Mouse (Mus musculus): ENCODE data around the gene Paf1. TPM values are rescaled to one million over a fixed set of nuclear protein-coding genes. Genes with fewer than 3 reads are reported as not detected.

The Paf1 gene
- polyA plus RNA-seq, 1 experiment from 2014 or later, result 82.0 TPM

DNA sequence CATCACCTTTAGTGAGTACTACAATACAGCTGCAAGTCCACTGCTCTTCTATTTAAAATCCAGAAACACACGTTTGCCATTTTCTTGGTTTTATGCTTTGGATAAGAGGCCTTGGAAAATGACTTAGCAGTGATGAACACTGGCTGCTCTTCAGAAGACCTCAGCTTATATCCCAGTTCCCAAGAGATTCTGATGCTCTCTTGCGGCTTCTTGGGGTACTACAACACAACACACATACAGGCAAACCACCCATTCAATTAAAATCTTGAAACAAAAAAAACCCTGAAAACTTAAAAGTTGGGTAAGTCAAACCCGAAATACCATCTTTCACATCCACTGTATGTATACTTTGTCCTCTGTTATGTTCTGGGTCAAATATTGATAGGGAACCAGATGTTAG is 5.2 kb downstream of the Paf1 start:
- Histone ChIP-seq H3K36me3 (ENCODE audit: control insufficient read depth, insufficient read depth, low read length) (peaks cover 5% of the 10 kb centered on the region), H3K27ac (ENCODE audit: low read depth, low read length) (no peak overlapping the region), H3K4me3 (ENCODE audit: low read depth, low read length) (no peak overlapping the region), H3K9me3 (ENCODE audit: control insufficient read depth, low read length) (no peaks in the 10 kb centered on the region), H3K4me1 (replicated peaks; ENCODE audit: control insufficient read depth, insufficient read depth, low read length) (peaks cover 5% of the 10 kb centered on the region; the same call in 1 of the 2 replicates), H3K27me3 (ENCODE audit: control insufficient read depth, insufficient read depth, low read length) (no peaks in the 10 kb centered on the region), H3K4me2 (ENCODE audit: low read depth, low read length, severe bottlenecking) (no peak overlapping the region), H3K9ac (ENCODE audit: low read length) (no peak overlapping the region)
- DNase-seq (ENCODE audit: low spot score) (no peak), ATAC-seq (replicated peaks; ENCODE audit: low FRiP score) (no peak)
- WGBS, result 76% methylated on average over 3 of the region's 3 CpGs

DNA sequence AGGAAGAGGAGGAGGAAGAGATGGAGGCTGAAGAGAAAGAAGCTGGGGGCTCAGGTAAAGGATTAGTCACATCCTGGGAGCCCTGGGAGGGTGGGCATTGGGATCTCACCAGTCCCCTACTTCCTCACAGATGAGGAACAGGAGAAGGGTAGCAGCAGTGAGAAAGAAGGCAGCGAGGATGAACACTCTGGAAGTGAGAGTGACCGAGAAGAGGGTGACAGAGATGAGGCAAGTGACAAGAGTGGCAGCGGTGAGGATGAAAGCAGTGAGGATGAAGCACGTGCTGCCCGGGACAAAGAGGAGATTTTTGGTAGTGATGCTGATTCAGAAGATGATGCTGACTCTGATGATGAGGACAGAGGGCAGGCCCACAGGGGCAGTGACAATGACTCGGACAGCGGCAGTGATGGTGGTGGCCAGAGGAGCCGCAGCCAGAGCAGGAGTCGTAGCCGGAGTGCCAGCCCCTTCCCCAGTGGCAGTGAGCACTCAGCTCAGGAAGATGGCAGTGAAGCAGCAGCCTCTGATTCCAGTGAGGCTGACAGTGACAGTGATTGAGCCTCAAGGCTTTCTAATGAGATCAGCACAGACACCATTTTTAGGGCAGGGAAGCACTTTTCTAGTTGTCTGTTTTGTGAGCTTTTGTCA is 6.1 kb downstream of the Paf1 start:
- ATAC-seq (replicated peaks; ENCODE audit: low FRiP score), result no peak
- 92% methylated on average over 10 of the region's 10 CpGs for WGBS
- no peak overlapping the region for H3K4me2 ChIP-seq (ENCODE audit: low read depth, low read length, severe bottlenecking)
- no peaks in the 10 kb centered on the region for H3K27me3 ChIP-seq (ENCODE audit: control insufficient read depth, insufficient read depth, low read length)
- no peaks in the 10 kb centered on the region for H3K9me3 ChIP-seq (ENCODE audit: control insufficient read depth, low read length)
- H3K4me3 ChIP-seq (ENCODE audit: low read depth, low read length), result no peak overlapping the region
- no peak overlapping the region for H3K9ac ChIP-seq (ENCODE audit: low read length)
- H3K27ac ChIP-seq (ENCODE audit: low read depth, low read length), result no peak overlapping the region
- H3K36me3 ChIP-seq (ENCODE audit: control insufficient read depth, insufficient read depth, low read length), result peaks cover 5% of the 10 kb centered on the region
- DNase-seq (ENCODE audit: low spot score), result no peak
- H3K4me1 ChIP-seq (replicated peaks; ENCODE audit: control insufficient read depth, insufficient read depth, low read length), result peaks cover under 1% of the 10 kb centered on the region; the same call in 1 of the 2 replicates

DNA sequence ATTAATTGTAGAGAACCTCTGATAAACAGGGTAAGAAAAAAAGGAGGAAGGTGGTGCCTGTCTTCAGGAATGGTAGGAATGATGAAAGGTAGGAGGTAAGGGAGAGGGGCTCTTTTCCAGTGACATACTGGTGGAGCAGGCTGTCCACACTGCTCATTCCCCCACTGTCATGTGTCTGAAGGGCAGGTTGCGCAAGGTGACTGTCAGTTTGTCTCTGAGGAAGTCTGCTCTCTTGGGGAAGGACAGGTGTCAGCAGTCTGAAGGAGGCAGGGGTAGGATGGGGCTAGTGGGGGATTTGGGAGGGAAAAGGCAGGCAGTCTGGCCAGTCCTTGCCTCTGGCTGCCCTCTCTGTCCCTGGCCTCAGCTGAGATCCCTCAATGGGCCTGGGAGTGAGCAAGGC is 8.3 kb downstream of the Paf1 start:
- no peak overlapping the region for H3K27ac ChIP-seq (ENCODE audit: low read depth, low read length)
- ATAC-seq (replicated peaks; ENCODE audit: low FRiP score) (no peak), DNase-seq (ENCODE audit: low spot score) (no peak)
- H3K36me3 ChIP-seq (ENCODE audit: control insufficient read depth, insufficient read depth, low read length), result peaks cover 11% of the 10 kb centered on the region
- no peaks in the 10 kb centered on the region for H3K4me1 ChIP-seq (replicated peaks; ENCODE audit: control insufficient read depth, insufficient read depth, low read length)
- H3K27me3 ChIP-seq (ENCODE audit: control insufficient read depth, insufficient read depth, low read length), result no peaks in the 10 kb centered on the region
- no peak overlapping the region for H3K9ac ChIP-seq (ENCODE audit: low read length)
- H3K9me3 ChIP-seq (ENCODE audit: control insufficient read depth, low read length), result no peaks in the 10 kb centered on the region
- no peak overlapping the region for H3K4me2 ChIP-seq (ENCODE audit: low read depth, low read length, severe bottlenecking)
- no peak overlapping the region for H3K4me3 ChIP-seq (ENCODE audit: low read depth, low read length)
- WGBS, result 100% methylated on average over 1 of the region's 1 CpGs

GRCm38 (mm10) chr7:28401942-28402341 is 9.2 kb downstream of the Paf1 start:
- 83% methylated on average over 3 of the region's 3 CpGs for WGBS
- H3K4me3 ChIP-seq (ENCODE audit: low read depth, low read length), result no peak overlapping the region
- H3K9ac ChIP-seq (ENCODE audit: low read length), result no peak overlapping the region
- peaks cover 11% of the 10 kb centered on the region for H3K36me3 ChIP-seq (ENCODE audit: control insufficient read depth, insufficient read depth, low read length)
- no peaks in the 10 kb centered on the region for H3K9me3 ChIP-seq (ENCODE audit: control insufficient read depth, low read length)
- H3K4me2 ChIP-seq (ENCODE audit: low read depth, low read length, severe bottlenecking), result no peak overlapping the region
- ATAC-seq (replicated peaks; ENCODE audit: low FRiP score) (no peak), DNase-seq (ENCODE audit: low spot score) (no peak)
- H3K4me1 ChIP-seq (replicated peaks; ENCODE audit: control insufficient read depth, insufficient read depth, low read length), result no peaks in the 10 kb centered on the region
- no peak overlapping the region for H3K27ac ChIP-seq (ENCODE audit: low read depth, low read length)
- no peaks in the 10 kb centered on the region for H3K27me3 ChIP-seq (ENCODE audit: control insufficient read depth, insufficient read depth, low read length)

DNA sequence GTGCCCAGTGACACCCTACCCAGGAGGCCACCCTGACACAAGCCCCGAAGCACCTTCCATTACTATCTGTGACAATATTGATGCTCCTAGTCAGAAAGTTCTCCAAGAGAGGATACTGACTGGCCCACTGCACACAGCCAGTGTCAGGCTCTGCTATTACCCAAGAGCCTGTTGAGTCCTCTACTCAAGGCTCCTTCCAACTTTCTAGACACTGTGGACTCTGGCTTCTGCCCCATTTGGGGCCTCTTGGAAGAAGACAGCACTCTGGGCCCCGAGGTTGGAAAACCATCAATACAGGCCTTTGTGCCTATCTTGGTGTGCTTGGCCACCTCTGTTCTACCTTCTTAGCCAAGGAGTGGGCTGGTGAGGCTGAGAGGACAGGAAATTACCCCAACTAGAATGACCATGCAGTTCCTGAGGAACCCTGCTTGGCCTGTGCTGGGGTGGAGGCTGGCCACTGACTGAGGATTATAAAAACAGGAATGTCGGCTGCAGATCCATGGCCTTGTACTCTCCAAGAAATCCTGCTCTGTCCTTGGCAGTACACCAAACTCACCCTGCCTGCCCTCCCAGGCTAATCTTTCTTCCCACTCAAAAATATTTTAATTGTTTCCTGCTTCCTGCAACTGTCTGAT is 18.2 kb downstream of the Paf1 start:
- Histone ChIP-seq H3K4me3 (ENCODE audit: low read depth, low read length) (no peak overlapping the region), H3K9ac (ENCODE audit: low read length) (no peak overlapping the region), H3K4me2 (ENCODE audit: low read depth, low read length, severe bottlenecking) (no peak overlapping the region), H3K36me3 (ENCODE audit: control insufficient read depth, insufficient read depth, low read length) (peaks cover 14% of the 10 kb centered on the region), H3K27me3 (ENCODE audit: control insufficient read depth, insufficient read depth, low read length) (no peaks in the 10 kb centered on the region), H3K4me1 (replicated peaks; ENCODE audit: control insufficient read depth, insufficient read depth, low read length) (no peaks in the 10 kb centered on the region), H3K9me3 (ENCODE audit: control insufficient read depth, low read length) (no peaks in the 10 kb centered on the region), H3K27ac (ENCODE audit: low read depth, low read length) (no peak overlapping the region)
- DNase-seq (ENCODE audit: low spot score) (no peak), ATAC-seq (replicated peaks; ENCODE audit: low FRiP score) (no peak)
- WGBS, result 95% methylated on average over 3 of the region's 3 CpGs

DNA sequence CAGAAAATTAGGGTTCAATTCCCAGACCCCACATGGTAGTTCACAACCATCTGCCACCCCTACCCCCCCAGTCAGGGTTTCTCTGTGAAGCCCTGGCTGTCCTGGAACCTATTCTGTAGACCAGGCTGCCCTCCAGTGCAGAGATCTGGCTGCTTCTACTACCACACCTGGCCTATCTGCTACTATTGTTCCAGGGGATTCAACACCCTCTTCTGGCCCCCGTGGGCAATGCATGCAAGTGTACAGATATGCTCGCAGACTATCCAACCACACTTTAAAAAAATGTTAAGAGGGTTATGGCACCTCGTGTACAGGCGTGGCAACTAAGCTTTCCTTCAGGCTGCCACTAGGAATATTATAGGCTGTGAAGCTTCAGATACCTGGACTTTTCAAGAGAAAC is 20.1 kb downstream of the Paf1 start:
- ATAC-seq (replicated peaks; ENCODE audit: low FRiP score) (no peak), DNase-seq (ENCODE audit: low spot score) (no peak)
- WGBS, result 88% methylated on average over 4 of the region's 4 CpGs
- Histone ChIP-seq H3K4me1 (replicated peaks; ENCODE audit: control insufficient read depth, insufficient read depth, low read length) (no peaks in the 10 kb centered on the region), H3K9me3 (ENCODE audit: control insufficient read depth, low read length) (no peaks in the 10 kb centered on the region), H3K36me3 (ENCODE audit: control insufficient read depth, insufficient read depth, low read length) (peaks cover 16% of the 10 kb centered on the region), H3K27ac (ENCODE audit: low read depth, low read length) (no peak overlapping the region), H3K4me3 (ENCODE audit: low read depth, low read length) (no peak overlapping the region), H3K4me2 (ENCODE audit: low read depth, low read length, severe bottlenecking) (no peak overlapping the region), H3K9ac (ENCODE audit: low read length) (no peak overlapping the region), H3K27me3 (ENCODE audit: control insufficient read depth, insufficient read depth, low read length) (no peaks in the 10 kb centered on the region)

DNA sequence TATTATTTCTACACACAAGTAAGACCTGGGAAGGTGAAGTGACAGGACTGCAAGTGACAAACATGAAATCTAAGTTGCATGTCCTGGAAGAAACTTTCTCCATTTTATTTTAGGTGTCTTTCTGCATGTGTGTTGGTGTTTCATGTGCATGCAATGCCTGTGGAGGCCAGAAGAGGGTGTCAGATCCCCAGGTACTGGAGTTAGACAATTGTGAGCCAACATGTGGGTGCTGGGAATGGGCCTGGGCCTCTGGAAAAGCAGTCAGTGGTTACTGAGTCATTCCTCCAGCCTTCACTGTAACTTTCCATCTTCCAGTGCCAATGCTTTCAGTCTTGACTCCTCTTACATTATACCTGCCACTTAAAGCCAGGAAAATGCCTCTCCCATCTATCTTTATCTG is 24.6 kb downstream of the Paf1 start:
- Histone ChIP-seq H3K27me3 (ENCODE audit: control insufficient read depth, insufficient read depth, low read length) (no peaks in the 10 kb centered on the region), H3K4me2 (ENCODE audit: low read depth, low read length, severe bottlenecking) (no peak overlapping the region), H3K36me3 (ENCODE audit: control insufficient read depth, insufficient read depth, low read length) (peaks cover 17% of the 10 kb centered on the region), H3K9me3 (ENCODE audit: control insufficient read depth, low read length) (no peaks in the 10 kb centered on the region), H3K4me1 (replicated peaks; ENCODE audit: control insufficient read depth, insufficient read depth, low read length) (no peaks in the 10 kb centered on the region), H3K27ac (ENCODE audit: low read depth, low read length) (no peak overlapping the region), H3K4me3 (ENCODE audit: low read depth, low read length) (no peak overlapping the region), H3K9ac (ENCODE audit: low read length) (no peak overlapping the region)
- DNase-seq (ENCODE audit: low spot score), result no peak
- ATAC-seq (replicated peaks; ENCODE audit: low FRiP score), result no peak

DNA sequence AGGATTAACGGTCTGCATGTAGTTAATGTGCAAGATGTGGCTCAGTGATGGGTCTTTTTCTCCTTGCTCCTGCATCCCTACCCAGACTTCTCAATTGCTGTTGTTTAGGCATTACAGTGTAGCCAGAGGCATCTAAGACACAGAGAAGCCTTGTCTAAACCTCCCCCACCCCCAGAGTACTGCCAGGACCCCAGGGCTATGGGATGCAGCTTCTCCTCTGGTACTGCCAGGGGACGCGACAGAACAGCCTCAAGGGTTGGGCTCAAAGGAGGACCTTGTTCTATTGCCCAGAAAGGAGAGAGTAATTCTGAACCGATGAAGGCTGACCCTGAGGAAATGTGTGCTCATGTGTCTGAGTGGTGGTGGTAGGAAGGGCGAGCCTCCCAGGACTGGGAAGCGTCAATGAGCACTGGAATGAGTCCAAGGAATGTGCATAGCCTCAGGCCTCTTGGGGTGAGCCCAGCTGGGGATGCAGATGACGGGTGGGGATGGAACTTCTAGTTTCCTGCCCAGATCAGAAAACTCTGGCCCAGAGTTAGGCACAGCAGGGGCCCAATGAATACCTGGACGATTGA is 25.4 kb downstream of the Paf1 start:
- Histone ChIP-seq H3K9ac (ENCODE audit: low read length) (no peak overlapping the region), H3K27me3 (ENCODE audit: control insufficient read depth, insufficient read depth, low read length) (no peaks in the 10 kb centered on the region), H3K4me3 (ENCODE audit: low read depth, low read length) (no peak overlapping the region), H3K9me3 (ENCODE audit: control insufficient read depth, low read length) (no peaks in the 10 kb centered on the region), H3K4me2 (ENCODE audit: low read depth, low read length, severe bottlenecking) (no peak overlapping the region), H3K36me3 (ENCODE audit: control insufficient read depth, insufficient read depth, low read length) (peaks cover 19% of the 10 kb centered on the region), H3K27ac (ENCODE audit: low read depth, low read length) (no peak overlapping the region), H3K4me1 (replicated peaks; ENCODE audit: control insufficient read depth, insufficient read depth, low read length) (no peaks in the 10 kb centered on the region)
- no peak for DNase-seq (ENCODE audit: low spot score)
- ATAC-seq (replicated peaks; ENCODE audit: low FRiP score), result no peak
- 89% methylated on average over 8 of the region's 8 CpGs for WGBS

GRCm38 (mm10) chr7:28419416-28419815 is 26.7 kb downstream of the Paf1 start:
- Histone ChIP-seq H3K27ac (ENCODE audit: low read depth, low read length) (no peak overlapping the region), H3K36me3 (ENCODE audit: control insufficient read depth, insufficient read depth, low read length) (peaks cover 19% of the 10 kb centered on the region), H3K9ac (ENCODE audit: low read length) (no peak overlapping the region), H3K4me2 (ENCODE audit: low read depth, low read length, severe bottlenecking) (no peak overlapping the region), H3K4me3 (ENCODE audit: low read depth, low read length) (no peak overlapping the region), H3K9me3 (ENCODE audit: control insufficient read depth, low read length) (no peaks in the 10 kb centered on the region), H3K27me3 (ENCODE audit: control insufficient read depth, insufficient read depth, low read length) (no peaks in the 10 kb centered on the region), H3K4me1 (replicated peaks; ENCODE audit: control insufficient read depth, insufficient read depth, low read length) (no peaks in the 10 kb centered on the region)
- WGBS, result 94% methylated on average over 2 of the region's 2 CpGs
- DNase-seq (ENCODE audit: low spot score), result no peak
- ATAC-seq (replicated peaks; ENCODE audit: low FRiP score), result no peak
